Mouse (Mus musculus) right cerebral cortex, postnatal 10 days (tissue): ENCODE measurements around the gene Bok.

Experiments
- DNase-seq, 2 experiments: peaks; one replicate each; pipeline ENCODE4 v3.0.0; 2021; ENCODE audit warnings: low spot score in 2 of 2

Gene Bok

GRCm38 (mm10) chr1:93689901-93690496 lies 4.5 kb downstream of the Bok start:
- DNase-seq: no peak

DNA sequence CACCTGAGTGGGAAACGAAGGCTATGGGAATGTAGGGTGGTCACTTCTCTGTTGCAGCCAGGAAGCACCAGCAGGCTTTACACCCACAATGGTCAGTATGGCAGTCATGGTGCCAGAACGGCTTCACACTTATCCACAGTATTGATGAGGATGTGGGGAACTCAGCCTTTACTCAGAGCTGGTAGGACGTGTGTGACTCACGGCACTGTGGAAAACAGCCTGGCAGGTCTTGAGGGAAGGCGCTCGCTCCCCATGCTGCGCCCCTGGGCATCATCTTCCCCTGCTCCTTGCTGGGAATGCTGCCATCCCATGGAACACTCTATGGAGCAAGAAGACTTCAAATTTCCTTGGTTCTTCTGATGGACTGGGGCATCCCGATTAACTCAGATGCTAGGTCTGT lies 5.6 kb downstream of the Bok start:
- no peak for DNase-seq

GRCm38 (mm10) chr1:93691786-93692357 lies 6.4 kb downstream of the Bok start:
- DNase-seq: no peak

DNA sequence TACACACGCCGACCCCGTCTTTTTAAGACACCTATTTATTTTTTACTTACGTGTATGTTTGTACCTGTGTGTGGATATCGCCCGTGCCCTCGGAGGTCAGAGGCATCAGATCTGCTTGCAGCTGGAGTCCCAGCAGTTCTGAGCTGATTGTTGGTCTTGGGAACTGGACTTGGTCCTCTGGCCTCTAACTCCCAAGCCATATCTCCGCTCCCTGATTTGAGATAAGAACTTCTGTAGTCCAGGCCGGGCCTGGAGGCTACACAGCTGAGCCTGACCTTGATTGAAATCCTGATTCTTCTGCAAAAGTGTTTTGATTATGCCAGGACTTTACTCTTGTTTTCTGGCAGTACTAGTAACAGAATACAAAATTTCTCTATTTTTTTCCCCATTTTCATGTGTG lies 7.3 kb downstream of the Bok start:
- no peak for DNase-seq

GRCm38 (mm10) chr1:93693502-93693901 lies 8.0 kb downstream of the Bok start:
- no peak for DNase-seq

DNA sequence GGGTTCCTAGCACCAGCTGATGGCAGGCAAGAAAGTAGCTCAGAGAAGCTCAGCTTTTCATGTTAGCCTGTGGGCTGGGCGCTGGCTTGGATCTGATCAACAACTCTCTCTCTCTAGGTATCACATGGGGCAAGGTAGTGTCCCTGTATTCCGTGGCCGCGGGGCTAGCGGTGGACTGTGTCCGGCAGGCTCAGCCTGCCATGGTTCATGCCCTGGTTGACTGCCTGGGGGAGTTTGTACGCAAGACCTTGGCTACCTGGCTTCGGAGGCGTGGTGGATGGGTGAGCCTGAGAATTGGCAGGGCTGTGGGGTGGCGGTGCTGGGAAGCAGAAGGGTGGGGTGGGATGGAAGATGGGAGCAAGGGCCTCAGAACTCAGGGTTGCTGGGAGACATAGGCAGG lies 8.5 kb downstream of the Bok start:
- DNase-seq: no peak

DNA sequence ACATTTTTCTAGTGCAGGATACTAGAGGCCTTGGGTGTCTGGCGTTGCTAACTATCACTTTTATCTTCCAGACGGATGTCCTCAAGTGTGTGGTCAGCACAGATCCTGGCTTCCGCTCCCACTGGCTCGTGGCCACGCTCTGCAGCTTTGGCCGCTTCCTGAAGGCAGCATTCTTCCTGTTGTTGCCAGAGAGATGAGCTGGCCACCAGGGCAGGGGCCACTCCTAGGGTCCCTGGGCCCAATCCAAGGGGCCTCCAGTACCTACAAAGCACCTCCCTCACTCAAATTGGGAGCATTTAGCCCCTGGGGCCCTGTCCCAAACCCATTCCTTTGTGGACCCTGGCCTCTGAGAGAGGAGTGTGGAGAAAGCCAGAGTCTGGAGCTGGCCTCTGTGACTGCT lies 9.5 kb downstream of the Bok start:
- no peak for DNase-seq

- no peak for DNase-seq
Observed at GRCm38 (mm10) chr1:93697317-93697716, 11.9 kb downstream of the Bok start.

- DNase-seq: peak; percentile 66 to 70
Observed at GRCm38 (mm10) chr1:93699159-93699558, 13.7 kb downstream of the Bok start.

- no peak for DNase-seq
Observed at GRCm38 (mm10) chr1:93702106-93702505, 16.6 kb downstream of the Bok start.

DNA sequence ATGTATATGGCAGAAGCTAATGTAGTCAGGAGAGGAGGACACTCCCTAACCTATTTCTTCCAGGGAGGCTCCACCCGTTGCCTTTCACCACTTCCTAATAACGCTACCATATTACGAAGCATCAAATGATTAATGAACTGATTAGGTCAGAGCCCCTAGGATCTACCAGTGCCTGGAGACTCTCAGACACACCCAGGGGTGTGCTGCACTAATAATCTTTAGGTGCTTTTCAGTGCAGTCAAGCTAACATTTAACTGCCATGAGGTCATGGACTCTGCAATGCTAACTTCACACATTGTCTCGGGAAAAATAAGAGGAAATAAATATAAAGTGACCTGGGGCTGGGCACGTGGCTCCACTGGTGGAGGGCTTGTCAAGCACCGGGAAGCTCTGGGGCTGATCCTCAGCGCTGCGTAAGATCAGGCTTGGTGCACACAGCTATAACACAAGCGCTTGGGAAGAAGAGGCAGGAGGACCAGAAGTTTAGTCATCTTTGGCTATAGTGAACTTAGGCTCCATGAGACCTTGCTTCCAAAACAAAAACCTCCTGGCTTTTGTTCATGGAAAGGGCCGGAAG lies 18.1 kb downstream of the Bok start:
- DNase-seq: no peak

DNA sequence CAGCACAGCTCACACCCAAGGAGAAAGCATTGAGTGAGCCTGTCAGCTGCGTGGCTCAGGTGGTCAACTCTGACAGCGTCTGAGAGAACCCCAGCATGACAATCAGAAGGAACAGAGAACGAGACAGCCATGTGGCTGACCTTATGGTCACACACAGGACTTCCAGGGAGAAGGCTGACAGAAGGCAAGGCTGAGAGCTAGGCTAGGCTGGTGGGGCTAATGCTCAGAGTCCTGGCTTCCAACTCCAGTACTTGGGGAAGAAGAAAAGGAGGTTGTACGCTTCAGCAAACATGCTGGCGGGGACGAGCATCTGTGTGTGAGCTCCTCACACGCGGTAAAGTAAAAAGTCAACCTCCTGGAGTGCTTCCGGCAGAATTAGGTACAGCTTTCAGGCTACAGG lies 18.9 kb downstream of the Bok start:
- no peak for DNase-seq

DNA sequence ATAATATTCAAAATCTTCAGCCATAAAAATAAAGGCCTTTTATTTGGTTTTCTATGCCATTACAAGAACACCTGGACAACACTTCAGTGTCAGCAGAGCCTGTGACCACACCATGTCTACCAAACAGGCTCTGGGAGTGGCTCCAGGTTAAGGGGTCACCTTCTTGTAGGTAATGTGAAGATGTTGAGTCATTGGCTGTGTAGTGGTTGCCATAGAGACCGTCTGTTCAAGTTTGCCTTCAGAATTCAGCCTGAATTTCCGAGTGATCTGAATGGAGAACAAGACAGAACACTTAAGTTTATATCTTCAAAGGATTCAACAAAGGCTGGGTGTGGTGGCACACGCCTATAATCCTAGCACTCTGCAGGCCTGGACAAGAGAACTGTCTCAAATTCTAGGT lies 19.9 kb downstream of the Bok start:
- DNase-seq: no peak

DNA sequence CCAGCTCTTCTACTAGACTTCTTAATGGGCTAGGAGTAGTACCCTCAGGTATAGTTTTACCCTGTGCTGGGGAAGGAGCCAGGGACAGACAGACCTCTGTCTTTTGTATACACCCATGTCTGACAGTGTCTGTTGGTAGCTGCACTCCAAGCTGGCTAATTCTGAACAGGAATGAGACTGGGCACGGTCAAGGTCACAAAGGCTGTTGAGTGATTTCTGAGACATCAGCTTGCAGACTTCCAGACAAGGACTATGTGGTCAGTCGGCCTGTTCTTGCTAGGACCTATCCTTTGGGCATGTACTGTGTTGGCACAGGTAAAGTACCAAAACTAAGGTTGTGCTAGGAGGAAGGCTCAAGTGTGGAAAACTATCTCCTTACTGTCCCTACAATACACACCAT lies 30.7 kb downstream of the Bok start:
- no peak for DNase-seq

DNA sequence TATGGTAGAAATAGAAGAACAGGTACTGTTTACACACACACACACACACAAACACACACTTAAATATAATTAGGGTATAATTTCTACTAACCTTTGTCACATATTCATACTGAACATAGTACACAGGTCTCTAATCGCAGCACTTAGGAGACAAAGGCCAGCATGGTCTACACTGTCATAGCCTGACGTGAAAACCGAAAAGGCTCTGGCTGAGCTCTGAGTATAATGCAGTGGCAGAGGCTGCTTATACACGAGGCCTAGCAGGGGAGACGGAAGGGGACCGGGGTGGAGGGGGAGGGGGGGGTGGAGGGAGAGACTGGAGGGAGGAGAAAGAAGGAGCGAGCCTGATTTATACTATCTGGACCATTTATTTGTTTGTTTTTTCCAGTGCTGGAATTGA lies 36.1 kb downstream of the Bok start:
- DNase-seq: no peak

DNA sequence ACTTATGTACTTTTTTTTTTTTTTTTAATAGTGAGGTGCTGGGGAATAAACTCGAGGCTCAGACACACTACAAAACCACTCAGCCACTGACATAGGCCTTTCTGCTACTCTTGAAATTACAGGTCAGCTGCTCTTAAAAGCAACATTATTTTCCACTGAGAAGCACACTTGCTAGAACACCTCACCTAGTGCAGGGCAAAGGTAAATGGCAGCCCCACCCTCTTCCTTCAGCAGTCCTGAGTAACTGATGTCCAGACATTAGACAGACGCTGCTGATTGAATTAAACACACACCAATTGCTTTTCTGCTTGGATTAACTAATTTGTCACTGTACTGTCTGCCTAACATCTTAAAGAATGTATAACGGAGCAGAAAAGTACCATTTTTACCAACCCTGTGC lies 39.2 kb downstream of the Bok start:
- DNase-seq: no peak

GRCm38 (mm10) chr1:93725665-93726064 lies 40.2 kb downstream of the Bok start:
- DNase-seq: no peak

- no peak for DNase-seq
Observed at GRCm38 (mm10) chr1:93726116-93726515, 40.7 kb downstream of the Bok start.

DNA sequence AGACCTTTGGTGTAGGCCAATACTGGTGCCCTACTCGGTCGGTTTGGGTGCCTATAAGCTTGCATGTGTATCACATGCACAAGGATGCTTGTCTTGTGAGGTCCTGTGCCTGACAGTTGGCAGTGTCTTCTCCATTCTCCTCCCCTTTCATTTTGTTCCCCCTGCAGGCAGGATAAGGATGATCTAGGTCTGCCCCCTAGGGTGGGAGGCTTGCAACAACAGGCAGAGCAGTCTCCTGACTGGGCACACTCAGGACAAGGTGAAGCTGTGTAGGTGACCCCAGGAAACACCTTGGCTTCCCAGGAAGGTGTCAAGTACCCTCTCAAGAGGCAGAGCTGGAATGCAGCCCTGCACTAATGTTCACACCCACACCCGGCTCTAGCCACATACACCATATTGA lies 41.5 kb downstream of the Bok start:
- peak in 1 of 2 experiments; percentile 60 for DNase-seq

DNA sequence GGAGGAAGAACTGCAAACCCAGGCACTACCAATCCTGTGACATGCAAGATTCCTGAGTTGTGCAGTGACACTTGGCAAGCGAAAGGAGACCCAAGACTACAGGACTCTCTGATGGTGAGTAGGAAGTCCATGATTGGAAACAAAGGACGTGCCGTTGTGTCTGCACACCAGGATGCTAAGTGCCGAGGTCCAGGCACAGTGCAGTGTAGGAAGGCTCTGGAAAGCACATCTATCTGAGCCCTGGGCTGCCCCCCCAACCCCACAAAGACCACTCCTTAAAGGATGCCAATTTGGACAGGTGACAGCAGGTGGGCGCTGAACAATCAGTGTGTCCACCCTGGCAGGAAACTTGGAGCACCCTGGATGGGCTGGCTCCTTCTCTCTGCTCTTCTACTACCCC lies 45.6 kb downstream of the Bok start:
- DNase-seq: no peak

- DNase-seq: no peak
Observed at GRCm38 (mm10) chr1:93731880-93732281, 46.4 kb downstream of the Bok start.

GRCm38 (mm10) chr1:93735859-93736258 lies 50.4 kb downstream of the Bok start:
- no peak for DNase-seq

DNA sequence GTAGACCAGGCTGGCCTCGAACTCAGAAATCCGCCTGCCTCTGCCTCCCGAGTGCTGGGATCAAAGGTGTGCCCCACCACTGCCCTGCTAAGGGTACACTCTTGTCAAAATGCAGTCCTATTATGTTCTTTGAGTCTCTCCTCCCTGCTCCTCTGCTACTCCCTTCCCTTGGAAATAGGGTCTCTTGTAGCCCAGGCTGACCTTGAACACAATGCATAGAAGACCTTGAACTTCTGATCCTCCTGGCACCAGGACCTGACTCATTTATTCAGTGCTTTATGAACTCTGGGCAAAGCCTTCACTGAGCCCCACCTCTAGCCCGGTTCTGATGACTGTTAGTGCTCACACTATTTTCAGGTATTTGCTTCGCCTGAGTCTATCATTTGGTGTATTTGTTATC lies 52.3 kb downstream of the Bok start:
- DNase-seq: no peak

DNA sequence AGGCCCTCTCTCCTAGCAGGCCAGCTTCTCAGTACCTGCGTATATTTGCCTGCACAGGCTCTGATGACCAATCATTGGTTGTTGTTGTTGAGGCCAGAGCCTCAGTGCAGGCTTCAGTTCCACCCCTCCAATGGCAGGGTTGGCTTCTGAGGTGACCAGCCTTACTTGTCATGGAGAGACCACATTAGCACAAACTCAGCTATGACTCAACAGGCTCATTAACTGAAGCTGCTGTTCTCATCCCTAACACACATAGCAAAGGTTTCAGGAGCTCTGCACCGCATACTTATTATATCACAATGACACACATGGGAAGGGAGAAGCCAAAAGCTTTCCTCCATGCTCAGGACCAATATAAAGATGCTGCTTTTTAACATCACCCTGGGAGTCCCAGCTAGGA lies 55.2 kb downstream of the Bok start:
- DNase-seq: no peak
